Mouse (Mus musculus) cerebellum, adult 9-10 months (tissue): ENCODE measurements at regions not wholly inside any gene's neighbourhood (a gene's known extent, or its start where the extent isn't known, plus 50 kb on each side); places are given as distances from the start of the nearest gene placed in this dataset.

Source experiments
- DNase-seq: peaks from one replicate; pipeline ENCODE4 v3.0.0; 2022

DNA sequence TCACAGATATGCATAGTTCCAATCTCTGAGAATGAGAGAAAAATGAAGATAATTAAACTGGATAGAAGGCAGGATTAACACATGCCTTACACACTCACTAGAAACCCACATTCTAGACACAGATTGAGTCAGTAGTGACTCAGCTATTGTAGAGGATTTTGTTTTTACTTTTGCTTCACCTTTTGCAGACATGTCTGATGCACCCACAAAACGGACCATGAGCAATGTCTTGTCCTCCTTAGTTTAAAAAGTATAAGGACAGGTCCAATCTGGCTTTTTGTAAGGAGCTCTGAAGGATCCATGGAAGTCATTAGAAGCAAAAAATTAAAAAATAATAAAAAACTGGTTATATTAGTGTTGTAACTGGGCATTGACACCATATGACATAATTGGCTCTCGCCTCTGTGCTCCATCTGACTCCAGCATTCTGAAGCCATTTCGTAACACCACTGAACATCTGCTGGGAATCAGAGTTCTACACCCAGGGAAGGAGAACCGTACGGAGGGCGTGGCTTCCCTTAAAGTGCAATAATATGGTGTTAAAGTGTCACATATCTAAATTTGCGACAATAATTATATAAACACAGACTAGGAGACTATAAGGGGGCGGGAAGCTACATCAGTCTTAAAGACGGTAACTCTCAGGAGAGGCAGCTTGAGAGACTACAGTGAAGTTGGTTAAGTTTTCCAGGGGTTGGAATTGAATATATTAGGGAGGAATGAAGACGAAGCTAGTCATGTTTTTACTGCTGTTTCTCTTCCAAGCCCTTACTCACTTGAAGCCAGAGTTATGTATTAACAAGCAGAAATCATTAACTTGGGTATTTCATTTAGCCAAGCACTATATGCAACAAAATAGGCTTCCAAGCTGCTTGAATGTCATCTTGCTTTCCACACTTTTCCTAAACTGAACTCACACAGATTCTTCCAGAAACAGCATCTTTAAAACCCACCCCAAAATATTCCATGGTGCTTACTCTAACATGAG lies 558.0 kb downstream of the Ebf1 start:
- DNase-seq = no peak

GRCm38 (mm10) chr11:45176971-45177370 lies 559.9 kb downstream of the Ebf1 start:
- DNase-seq = no peak

DNA sequence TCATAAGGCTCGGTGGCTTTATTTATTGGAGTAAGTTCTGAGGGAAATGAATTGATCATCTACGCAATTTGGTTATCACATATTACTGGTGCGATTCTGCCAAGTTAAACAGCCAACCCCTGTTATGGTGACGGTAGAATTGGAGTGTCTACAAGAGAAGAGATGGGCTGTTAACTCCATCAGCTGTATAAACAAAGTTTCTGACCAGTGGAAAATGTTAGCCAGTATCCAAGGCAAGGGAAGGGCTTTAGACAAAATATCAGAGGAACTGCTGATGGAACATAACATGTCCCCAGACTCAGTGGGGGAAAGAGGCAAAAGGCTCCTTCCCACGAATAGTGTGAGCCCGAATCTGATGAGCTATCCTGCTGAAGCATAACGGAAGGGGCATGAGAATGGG lies 560.9 kb downstream of the Ebf1 start:
- no peak for DNase-seq

DNA sequence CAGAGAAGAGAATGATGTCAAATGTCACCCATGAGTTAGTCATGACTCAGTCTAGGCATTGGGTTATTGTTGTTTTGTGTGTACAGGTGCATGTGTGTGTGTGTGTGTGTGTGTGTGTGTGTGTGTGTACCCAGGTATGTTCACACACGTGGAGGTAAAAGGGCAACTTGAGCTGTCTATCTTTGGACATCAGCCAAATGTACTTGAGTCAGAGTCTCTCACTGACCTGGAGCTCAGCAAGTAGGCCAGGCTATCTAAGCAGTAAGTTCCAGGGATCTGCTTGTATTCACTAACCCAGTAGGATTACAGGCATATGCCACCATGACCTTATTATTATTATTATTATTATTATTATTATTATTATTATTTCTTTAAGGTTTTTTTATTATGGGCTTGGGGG lies 561.9 kb downstream of the Ebf1 start:
- no peak for DNase-seq

- DNase-seq = no peak
Observed at GRCm38 (mm10) chr11:45190601-45191370, 573.7 kb downstream of the Ebf1 start.

DNA sequence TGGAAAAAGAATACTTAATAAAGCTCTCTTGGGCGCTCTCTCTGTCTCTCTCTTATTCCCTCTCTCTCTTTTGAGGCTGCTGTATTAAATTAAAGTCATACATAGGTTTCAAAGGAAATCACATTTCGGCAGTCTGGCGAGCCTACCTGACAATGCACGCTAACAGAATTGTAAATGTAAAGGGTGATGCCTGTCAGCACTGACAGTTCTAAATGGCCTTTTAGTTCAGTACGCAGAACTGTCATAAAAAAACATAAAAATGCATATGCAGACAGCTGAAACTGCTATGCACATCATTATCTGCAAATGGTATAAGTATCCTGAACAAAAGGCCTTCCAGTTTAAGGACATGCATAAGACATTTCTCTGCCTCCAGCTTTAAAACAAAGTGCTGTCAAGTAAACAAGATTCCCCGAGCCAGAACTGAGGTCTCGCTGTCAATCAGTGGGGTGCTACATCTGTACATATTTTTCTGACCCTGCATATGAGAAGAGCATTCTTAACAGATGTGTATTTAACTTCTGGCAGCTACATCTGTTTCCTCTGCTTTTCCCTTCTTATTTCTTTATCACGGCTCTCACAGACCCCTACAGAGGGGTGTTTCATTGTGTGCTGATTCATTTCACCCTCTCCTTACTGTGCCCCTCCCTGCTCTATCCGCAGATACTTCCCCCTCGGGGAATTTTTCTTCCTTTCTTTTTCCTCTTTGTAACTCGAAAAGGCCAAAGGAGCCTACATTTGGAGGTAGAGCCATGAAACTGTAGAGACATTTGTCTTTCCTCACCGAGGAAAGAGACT lies 574.5 kb downstream of the Ebf1 start:
- no peak for DNase-seq

GRCm38 (mm10) chr11:45193319-45193718 lies 576.2 kb downstream of the Ebf1 start:
- no peak for DNase-seq

DNA sequence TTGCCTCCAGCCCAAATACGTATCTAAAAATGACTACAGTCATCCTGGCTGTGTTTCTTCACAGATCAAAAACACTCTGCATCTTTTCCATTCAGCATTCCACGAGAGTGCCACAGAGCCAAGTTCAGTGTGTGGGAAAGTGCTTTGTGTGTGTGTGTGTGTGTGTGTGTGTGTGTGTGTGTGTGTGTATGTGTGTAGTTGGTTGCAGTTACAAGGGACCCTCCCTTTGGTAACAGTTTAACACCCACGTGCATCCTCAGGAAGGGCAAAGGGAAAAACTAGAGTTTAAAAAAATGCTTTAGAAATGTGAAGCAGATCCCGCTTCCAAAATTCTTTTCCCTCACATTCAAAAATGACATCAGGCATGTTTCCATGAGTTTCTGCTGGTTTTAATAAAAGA lies 582.4 kb downstream of the Ebf1 start:
- no peak for DNase-seq

DNA sequence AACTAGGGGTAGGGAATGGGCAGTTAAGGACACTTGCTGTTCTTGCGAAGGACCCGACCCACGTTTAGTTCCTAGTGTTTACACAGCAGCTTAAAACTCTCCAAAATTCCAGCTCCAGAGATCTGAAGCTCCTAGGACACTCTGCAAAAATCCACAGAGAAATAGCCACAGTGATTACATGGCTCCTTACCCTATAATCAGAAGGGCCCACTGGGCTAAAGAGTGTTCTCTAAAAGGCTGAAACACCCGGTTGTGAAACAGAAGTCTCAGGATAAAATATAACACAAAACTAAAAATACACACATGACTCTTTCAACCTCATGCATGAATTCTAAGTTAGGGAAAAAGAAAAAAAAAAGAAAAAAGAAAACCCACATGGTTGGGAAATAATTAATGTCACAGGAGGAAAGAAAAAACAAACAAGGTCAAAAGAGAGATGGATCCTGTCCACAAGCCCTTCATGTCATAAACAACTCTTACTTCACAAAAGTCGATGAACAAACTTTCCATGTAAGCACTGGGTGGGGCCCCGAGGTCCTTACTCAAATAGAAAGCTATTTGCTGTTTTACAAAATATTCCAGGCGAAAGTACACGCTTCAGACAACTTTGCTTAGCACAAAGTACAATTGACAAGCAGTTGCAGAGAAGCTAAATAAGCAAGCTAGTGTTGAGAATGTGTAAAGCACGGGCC lies 583.7 kb downstream of the Ebf1 start:
- no peak for DNase-seq

- no peak for DNase-seq
Observed at GRCm38 (mm10) chr11:45203446-45203845, 586.3 kb downstream of the Ebf1 start.

- DNase-seq = no peak
Observed at GRCm38 (mm10) chr11:45206611-45207525, 589.8 kb downstream of the Ebf1 start.

DNA sequence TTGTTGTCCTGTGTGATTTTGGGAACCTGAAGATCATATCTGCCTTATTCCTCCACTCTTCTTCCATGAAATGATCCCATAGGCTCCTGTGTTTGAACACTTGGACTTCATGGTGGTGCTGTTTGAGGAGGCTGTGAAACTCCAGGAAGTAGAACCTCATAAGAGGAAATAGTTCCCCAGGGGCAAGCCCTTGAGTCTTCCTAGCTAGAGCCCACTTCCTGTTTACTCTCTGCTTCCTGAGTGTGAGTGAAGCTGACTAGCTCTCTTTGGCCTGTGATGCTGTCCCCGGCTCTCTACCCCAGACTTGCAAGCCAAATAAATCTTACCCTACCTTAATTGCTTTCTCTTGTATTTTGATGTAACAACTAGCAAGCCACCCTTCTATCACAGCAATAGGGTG lies 597.0 kb downstream of the Ebf1 start:
- DNase-seq = no peak

DNA sequence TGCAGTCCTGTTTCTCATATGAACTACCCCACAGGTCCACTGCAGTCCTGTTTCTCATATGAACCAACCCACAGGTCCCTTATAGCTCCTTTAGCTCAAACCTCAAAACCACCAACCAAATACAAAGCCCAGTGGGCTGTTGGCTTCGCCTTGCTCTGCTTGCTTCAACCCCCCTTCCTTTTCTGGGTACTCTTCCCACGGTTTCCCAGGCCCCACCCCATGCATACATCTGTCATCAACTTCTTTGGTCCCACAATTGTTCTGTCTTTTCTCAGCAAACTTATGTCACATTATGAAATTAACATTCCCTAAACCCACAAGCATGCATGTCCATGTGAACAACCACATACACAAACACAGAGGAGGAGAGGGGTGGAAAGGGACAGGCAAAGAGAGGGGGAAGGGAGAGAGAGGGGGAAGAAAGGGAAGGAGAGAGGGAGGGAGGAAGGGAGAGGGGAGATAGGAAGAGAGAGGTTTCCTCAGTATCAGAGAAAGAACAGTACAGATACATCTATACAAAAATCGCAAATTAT lies 599.9 kb downstream of the Ebf1 start:
- no peak for DNase-seq

DNA sequence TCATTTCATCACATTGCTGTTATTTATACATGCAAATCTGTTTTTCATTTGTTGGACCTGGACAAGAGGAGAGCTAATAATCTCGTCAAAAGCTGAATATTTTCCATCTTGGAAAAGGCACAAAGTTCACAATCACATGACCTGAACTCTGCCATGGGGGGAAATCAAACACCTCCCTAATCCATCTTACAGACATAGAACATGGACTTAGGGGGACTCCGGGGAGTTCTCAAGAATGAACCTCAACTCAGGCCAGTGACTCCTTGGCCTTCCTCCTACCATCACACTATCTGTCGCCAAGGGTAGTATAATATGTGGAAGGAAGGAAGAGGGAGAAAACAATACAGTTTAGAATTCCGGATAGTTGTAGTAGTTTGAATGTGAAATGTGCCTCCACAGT lies 602.1 kb downstream of the Ebf1 start:
- DNase-seq = no peak

- no peak for DNase-seq
Observed at GRCm38 (mm10) chr11:45222021-45222420, 604.9 kb downstream of the Ebf1 start.

GRCm38 (mm10) chr11:45235476-45236412 lies 616.1 kb upstream of the Clint1 start:
- DNase-seq = no peak

DNA sequence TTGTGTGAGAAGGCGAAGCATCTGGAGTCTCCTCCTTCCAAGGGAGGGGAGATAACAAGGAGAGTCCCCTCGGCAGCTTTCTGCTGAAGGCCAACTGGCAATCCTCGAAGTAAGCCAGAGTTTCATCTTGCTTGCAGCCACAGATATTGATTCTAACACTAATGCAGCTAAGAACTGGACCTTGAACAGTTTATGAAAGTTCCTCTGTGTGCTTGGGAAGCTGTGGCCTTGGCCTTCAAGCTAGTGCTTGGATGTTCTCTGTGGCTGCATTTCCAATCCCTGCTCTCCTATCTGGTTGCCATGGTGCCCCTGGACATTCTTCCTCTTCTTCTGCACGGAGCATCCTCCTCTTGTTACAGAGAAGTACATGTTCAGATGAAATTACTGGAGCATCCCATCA lies 614.8 kb upstream of the Clint1 start:
- no peak for DNase-seq

DNA sequence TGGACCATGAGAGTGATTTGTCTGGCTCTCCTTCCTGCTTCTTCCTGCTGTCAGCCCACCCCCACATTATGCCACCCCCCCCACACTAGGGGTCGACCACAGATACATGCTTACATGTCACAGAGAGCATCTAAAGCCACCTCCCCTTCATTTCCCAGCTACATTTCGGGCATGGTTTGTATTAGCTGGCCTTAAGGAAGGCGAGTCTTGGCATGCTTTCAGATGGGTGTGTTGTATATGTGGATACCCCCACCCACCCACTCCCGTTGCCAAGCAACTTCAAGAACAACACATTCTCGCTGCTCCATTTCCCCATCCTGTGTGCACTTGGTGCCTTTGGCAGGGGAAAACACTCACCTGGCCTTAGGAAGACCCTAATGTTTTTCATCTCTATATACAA lies 612.8 kb upstream of the Clint1 start:
- no peak for DNase-seq

- no peak for DNase-seq
Observed at GRCm38 (mm10) chr11:45240419-45240818, 611.4 kb upstream of the Clint1 start.

- no peak for DNase-seq
Observed at GRCm38 (mm10) chr11:45241671-45242070, 610.2 kb upstream of the Clint1 start.
